Mouse (Mus musculus): Measurements from ENCODE around the gene Asic3.
"Not testable (repeated sequence)": the region's sequence is repeated elsewhere in the genome, so short reads cannot be mapped to it uniquely, and the experiment has no call there.

Gene Asic3

DNA sequence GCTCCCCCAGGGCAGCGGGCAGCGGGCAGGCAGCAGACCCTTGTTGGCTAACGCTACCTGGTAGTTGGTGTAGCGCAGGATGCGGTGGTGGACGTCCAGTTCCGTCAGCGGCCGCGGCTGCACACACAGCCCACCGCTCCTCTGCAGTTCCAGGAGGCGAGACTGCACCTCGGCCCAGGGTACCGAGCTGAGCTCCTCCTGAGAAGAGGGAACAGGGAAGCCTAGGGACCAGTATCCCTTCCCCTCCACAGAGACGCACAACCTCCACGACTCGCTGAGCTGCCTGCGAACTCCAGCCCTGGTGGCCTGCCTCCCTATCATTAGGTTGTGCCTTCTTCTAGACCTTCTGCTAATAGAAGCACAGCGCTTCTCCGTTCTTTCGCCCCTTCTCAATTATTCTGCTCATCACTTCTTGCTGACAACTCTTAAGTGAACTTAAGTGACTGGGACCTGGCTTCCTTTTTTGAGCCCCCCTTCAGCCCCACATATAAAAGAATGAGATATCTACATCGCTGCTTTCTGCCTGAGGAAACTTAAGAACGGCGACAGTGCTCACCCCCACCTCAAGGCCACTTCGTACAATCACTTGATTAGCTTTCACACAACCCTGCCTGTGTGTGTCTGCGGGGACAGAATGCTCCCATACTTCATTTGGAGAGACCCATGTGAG lies 24.8 kb upstream of the Asic3 start:
- no peak for DNase-seq (ENCODE audit: low spot score in 2 of 2)

DNA sequence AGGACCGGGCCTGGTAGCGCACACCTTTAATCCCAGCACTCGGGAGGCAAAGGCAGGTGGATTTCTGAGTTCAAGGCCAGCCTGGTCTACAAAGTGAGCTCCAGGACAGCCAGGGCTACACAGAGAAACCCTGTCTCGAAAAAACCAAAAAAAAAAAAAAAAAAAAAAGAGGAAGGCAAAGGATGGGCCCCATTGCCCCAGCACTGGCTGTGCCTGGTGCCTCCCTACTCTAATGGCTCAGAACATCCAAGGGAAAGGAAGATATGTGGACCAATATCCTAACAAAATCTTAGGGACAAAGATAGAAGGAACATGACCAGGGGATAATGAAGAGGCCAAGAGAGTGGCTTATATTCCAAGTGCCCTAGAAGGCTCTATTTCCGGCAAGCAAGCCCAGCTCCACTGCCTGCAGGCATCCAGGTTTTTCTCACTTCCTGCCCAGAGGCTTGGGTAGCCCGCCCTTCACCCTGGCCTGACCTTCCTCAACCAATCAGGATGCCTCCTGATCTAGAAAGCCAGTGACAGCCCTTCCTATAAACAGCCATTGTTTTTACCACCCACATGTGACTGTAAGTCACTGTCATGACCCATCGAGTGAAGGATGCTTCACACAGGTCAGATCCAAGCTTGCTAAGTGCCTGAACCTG lies 24.1 kb upstream of the Asic3 start:
- peak; percentile 26 to 55 for DNase-seq (ENCODE audit: low spot score in 2 of 2)

GRCm38 (mm10) chr5:24389658-24390020 lies 23.6 kb upstream of the Asic3 start:
- no peak for DNase-seq (ENCODE audit: low spot score in 2 of 2)

DNA sequence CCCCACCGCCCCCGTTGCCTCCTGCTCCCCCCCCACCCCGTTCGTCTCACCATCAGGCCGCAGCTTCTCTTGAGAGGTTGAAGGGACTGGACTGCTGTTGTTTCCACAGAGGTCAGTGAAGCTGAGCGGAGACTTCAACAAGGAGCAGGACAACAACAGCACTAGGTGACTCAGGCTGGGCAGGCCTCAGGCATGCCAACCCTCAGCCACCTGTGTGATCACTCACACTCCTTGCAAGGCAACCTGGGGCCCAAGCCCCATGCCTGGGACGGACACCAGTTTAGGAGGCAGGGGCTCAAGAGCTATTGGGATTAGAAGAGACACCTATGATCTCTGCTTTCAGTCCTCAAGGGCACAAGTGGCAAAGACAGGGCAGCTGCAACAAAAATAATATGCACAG lies 21.3 kb upstream of the Asic3 start, which contains the start of gene Atg9b:
Gene Atg9b (minus strand): TSS at position 280 of the 400 bp plus-strand sequence.
- no peak for DNase-seq (ENCODE audit: low spot score in 2 of 2)

DNA sequence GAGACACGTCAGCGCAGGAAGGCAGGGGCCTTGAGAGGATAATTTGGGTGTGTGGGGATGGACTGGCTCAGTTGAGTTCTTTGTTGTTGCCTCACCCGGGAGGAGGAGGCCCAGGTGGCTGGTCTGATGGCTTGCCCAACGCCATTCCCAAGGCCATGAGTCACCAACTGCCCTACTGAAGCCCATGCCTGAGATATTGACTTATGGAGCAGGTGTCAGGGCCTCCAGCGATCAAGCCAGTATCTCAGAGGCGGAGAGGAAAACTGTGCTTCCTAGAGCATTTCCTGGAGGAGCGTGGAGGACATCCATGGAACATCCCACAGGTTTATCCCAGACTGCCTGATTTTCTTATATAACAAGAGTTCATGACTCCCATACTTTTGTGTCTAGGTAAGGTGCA lies 20.5 kb upstream of the Asic3 start:
- no peak for DNase-seq (ENCODE audit: low spot score in 2 of 2)

GRCm38 (mm10) chr5:24393392-24393997 lies 19.7 kb upstream of the Asic3 start, which contains the start of gene Abcb8:
Abcb8 (plus strand) TSS chr5:24393663.
- peak; percentile 79 to 86 for DNase-seq (ENCODE audit: low spot score in 2 of 2)

DNA sequence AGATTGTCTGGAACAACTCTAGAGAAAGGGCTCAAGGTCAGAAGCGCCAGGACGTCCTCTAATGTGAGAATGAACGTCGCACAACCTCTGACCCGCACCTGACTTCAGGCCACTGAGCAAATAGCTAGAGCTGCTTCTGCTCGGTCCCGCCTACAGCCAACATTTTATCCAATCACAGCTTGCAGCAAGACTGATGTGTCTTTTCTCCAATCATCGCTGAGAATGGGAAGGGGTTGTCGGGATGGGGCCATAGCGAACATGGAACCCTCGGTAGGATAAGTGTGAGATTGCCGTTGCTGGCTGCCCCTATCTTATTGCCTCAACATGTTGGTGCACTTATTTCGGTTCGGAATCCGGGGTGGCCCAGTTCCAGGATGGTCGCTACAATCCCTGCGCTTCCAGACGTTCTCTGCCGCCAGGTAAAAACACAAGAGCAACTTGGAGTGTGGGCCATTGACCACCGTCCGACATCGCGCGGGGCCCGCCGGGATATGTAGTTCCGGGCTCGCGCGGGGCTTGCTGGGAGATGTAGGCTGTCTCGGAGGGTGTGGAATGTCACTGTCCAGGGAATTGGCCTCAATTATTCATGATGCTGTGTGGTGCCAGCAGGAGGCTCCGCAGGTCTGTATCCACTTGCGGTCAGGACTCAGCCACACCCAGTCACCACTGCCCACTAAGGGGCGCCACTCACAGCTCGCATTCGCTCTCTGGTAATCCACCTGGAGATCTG lies 18.9 kb upstream of the Asic3 start:
- DNase-seq (ENCODE audit: low spot score in 2 of 2), result peak; percentile 98 to 99

GRCm38 (mm10) chr5:24396254-24396653 lies 16.9 kb upstream of the Asic3 start:
- DNase-seq (ENCODE audit: low spot score in 2 of 2), result not testable (repeated sequence)

GRCm38 (mm10) chr5:24399686-24400085 lies 13.5 kb upstream of the Asic3 start:
- DNase-seq (ENCODE audit: low spot score in 2 of 2), result no peak

DNA sequence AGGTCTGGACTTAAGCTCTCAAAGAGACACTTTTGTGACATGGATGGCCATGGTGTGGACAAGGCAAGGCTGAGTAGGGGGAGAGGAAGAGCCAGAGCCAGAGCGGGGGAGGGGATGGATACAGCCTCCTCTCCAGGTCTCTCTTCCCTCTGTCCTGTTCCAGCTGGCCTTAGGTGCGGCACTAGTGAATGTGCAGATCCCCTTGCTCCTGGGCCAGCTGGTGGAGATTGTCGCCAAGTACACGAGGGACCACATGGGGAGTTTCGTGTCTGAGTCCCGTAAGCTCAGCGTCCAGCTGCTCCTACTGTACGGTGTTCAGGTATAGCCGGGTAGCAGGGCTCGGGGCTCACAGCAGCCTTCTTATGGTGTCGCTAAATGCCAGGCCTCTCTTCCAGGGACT lies 12.8 kb upstream of the Asic3 start:
- no peak for DNase-seq (ENCODE audit: low spot score in 2 of 2)

- no peak for DNase-seq (ENCODE audit: low spot score in 2 of 2)
Observed at GRCm38 (mm10) chr5:24400911-24401605, 12.1 kb upstream of the Asic3 start.

DNA sequence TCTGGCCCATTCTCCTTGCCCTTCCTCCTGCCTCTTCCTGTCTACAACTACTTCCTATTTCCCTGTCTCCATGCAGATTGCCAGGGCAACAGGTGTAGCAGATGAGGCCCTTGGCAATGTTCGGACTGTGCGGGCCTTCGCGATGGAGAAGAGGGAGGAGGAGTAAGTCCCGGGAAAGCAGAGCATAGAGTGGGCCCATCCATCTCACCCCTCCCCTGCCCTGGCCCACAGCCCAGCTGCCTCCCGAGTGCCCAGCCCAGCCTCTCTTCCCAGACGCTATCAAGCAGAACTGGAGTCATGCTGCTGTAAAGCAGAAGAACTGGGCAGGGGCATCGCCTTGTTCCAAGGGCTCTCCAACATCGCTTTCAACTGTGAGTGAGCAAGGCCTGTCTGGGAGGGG lies 11.2 kb upstream of the Asic3 start:
- no peak for DNase-seq (ENCODE audit: low spot score in 2 of 2)

DNA sequence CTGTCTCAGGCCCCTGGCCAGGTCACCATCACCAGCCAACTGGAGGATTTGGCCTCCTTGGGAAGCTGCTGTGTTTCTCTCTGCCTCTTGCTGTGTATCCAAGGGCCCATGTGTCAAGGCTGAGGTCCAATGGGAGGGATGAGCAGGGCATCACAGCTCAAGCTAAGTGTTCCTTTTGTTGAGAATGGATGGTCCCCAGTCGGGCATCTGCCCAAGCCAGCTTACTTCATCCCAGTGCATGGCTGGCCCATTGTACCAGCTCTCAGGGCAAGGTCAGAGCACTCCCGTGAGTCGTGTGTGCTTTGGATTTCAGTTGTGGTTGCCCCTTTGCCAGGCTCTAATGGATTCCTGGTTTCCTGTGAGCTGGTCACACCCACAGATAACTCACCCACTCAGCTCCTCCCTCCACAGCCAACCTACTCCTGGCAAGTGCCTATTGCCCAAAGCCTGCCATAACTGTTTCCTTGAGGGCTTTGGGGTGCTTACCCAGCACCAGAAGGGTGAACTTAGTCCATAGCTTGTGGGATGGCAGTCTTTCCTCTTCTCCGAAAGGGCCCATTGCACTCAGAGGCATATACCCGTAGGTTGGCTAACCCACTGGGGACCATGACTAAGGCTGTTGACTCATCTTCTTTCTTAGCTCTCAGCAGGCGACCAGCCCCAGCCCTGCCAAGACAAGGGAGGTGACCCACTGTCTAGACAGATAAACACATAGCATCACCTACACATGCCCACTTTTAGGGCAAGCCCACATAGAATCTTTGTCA lies 8.4 kb upstream of the Asic3 start:
- no peak for DNase-seq (ENCODE audit: low spot score in 2 of 2)

GRCm38 (mm10) chr5:24405389-24405876 lies 7.8 kb upstream of the Asic3 start:
- DNase-seq (ENCODE audit: low spot score in 2 of 2), result no peak

- DNase-seq (ENCODE audit: low spot score in 2 of 2), result no peak
Observed at GRCm38 (mm10) chr5:24408651-24409050, 4.5 kb upstream of the Asic3 start.

DNA sequence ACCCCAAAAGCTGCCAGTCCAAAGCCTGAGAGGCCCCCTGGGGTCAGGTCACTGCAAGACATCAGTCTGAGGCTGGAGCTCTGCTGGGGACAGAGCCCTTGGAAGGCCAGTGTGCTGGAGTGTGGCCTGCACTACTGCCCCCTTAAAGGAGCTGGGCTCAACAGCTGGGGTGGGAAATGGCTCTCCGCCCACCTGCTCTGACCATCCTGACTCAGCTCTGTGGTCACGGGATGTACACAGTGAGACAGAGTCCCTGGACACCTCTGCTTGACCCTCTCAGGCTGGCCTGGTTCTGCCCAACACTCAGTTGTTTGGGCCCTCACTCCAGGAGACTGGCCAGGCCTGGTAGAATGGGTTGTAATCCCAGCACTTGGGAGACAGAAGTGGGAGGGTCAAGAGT lies 3.7 kb upstream of the Asic3 start:
- DNase-seq (ENCODE audit: low spot score in 2 of 2), result no peak

- no peak for DNase-seq (ENCODE audit: low spot score in 2 of 2)
Observed at GRCm38 (mm10) chr5:24412063-24412462, 1.1 kb upstream of the Asic3 start.

DNA sequence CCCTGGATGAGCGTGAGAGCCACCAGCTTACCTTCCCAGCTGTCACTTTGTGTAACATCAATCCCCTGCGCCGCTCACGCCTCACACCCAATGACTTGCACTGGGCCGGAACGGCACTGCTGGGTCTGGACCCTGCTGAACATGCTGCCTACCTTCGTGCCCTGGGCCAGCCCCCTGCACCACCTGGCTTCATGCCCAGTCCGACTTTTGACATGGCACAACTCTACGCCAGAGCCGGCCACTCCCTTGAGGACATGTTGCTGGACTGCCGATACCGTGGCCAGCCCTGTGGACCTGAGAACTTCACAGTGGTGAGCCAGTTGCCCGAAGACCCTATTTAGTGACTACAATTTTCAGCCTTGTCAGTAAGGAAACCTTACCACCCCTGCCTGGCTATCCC lies 746 bp downstream of the Asic3 start:
- DNase-seq (ENCODE audit: low spot score in 2 of 2), result no peak

DNA sequence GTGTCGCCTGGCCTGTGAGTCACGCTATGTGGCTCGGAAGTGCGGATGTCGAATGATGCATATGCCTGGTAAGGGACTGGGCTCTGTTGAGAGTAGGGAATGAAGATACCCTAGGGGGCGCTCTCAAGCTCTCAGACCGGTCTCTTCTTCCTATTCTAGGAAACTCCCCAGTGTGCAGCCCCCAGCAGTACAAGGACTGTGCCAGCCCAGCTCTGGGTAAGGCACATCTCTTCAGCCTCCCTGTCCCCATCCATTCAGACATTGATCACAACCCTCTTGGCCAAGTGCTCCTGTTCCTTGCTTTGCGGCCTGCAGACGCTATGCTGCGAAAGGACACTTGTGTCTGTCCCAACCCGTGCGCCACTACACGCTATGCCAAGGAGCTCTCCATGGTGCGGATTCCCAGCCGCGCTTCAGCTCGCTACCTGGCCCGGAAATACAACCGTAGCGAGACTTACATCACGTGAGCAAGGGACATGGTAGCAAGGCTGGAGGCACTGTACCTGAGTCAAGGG lies 3.1 kb downstream of the Asic3 start:
- peak; percentile 62 to 71 for DNase-seq (ENCODE audit: low spot score in 2 of 2)

DNA sequence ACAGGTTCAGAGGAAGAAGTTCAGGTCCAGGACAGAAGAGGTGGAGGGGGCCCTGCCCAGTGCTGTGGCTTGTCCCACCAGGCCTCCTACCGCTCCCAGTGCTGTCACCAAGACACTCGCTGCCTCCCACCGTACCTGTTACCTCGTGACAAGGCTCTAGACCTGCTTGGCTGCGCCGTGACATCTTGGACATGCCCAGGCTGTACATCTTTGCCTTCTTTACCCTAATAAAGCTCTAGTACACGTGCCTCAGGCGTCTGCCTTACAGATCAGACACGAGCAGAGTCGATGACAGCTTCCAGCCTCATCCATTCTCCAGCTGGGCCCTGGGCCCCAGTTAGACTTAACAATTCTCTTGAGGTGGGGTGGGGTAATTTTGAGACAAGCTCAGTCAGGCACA lies 4.4 kb downstream of the Asic3 start:
- no peak for DNase-seq (ENCODE audit: low spot score in 2 of 2)

GRCm38 (mm10) chr5:24420381-24420780 lies 7.2 kb downstream of the Asic3 start:
- DNase-seq (ENCODE audit: low spot score in 2 of 2), result no peak
